Mouse (Mus musculus) spleen, adult 2 months (tissue): Measurements from ENCODE around the gene Grin2d.

Source experiments
- CTCF ChIP-seq: fragments of 200-500 bp; IDR thresholded peaks from 2 replicates; pipeline ENCODE4 v1.5.1; 2011; ENCODE audit warnings: mild to moderate bottlenecking, inconsistent platforms; ENCODE audit not compliant: insufficient read depth, insufficient read length, insufficient replicate concordance; ENCODE audit errors: extremely low read depth
- POLR2A ChIP-seq: fragments of 200-500 bp; IDR thresholded peaks from 2 replicates; pipeline ENCODE4 v1.6.1; 2011; ENCODE audit warnings: low read depth, low read length, inconsistent platforms

DNA sequence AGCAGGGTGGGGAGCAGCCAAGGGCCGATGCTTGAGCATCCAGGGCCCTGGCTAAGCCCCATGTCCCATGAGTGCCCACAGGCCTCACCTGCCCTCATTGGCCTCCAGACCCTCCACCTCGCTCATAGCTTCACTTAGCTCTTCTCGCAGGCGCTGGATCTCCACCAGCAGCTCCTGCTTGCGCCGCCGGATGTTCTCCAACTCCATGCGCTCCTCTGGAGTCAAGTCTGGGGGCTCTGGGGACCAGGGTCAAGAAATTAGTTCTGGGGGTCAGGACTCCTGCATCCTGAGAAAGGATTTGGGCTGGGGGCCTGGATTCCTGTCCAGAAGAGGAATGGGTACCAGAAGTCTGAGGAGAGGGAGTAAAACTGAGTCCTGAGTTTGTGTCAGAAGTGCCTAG, 65.3 kb downstream of the Grin2d start:
- TF ChIP-seq CTCF (no peak), POLR2A (no peak)
